Mouse (Mus musculus) ES-Bruce4 (cell line): ENCODE measurements at regions not wholly inside any gene's neighbourhood (a gene's known extent, or its start where the extent isn't known, plus 50 kb on each side); places are given as distances from the start of the nearest gene placed in this dataset.

Experiments
- CTCF ChIP-seq: IDR thresholded peaks from one replicate; pipeline ENCODE4 v1.8.1; 2011; ENCODE audit warnings: low read depth, low read length
- EP300 ChIP-seq: IDR thresholded peaks from 2 replicates; pipeline ENCODE4 v1.6.1; 2011; ENCODE audit warnings: low read depth, low read length; ENCODE audit not compliant: insufficient read depth
- POLR2A ChIP-seq: IDR thresholded peaks from one replicate; pipeline ENCODE4 v1.8.1; 2011; ENCODE audit warnings: low read length; ENCODE audit not compliant: insufficient read depth

DNA sequence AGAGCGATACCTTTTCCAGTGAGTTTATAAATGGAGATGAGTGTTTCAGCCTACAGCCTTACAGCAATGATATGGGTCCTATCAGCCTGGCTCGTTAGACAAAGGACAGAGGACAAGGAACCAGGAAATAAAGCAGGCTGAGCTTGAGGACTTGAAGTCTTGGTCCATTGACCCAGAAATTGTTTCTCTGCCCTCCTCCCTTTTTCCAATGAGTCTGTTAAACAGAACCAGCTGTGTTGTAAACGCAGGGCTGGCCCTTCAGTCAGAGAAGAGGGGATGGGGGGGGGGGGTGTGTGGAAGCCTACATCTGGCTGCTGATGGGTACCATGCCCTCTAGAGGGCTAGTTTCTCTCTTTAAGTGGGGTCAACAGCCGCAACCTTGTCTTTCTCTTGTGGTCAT, 199.7 kb upstream of the Nr4a3 start:
- TF ChIP-seq POLR2A (no peak), CTCF (no peak), EP300 (no peak)
